Mouse (Mus musculus) urinary bladder, postnatal 25 days (tissue): ENCODE measurements around the gene Akap9.
"Not testable (repeated sequence)": the region's sequence is repeated elsewhere in the genome, so short reads cannot be mapped to it uniquely, and the experiment has no call there.

Experiments used
- DNase-seq: peaks from one replicate; pipeline ENCODE4 v3.0.0; 2022; ENCODE audit warnings: low spot score

Gene Akap9

DNA sequence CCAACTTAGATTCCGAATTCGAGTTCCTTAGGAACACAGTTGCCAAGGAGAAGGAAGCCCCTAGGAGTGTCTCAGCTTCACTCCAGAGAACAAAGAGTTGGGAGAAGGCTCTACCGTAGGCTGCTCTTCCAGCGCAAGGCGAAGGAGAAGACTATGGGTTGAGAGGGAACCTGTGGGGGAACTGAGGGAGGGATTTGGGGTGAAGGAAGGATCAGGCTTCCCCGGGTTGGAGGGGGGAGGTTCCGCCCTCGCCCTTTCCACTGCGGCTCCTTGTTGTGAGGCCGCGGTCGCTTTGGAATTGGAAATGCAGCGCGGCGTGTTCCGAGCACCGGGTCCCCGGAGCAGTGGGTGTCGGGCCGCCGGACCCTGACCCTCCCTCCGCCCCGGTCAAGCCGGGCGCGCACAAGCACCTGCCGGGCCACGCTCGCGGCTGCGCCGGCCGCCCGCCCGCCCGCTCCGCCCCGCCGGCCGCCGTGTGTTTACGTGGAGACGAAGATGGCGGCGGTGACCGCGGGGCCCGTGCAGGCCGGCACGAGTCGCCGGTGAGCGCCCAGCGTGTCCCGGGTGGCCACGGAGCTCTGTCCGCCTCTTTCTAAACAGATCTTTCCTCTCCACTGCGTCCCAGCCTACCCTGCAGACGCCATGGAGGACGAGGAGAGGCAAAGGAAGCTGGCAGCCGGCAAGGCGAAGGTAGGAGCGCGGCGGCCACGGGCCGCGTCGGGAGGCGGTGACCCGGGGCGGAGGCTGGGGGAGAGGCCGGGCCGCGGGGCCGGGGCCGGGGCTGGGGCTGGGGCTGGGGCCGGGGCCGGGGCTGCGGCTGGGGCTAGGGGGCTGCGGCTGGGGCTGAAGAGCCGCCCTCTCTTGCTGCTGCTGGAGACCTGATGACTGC, at the start of gene Akap9:
Gene Akap9, plus strand, starts transcription at position 254 of the 889 bp plus-strand sequence.
- DNase-seq, result peak; percentile 72

GRCm38 (mm10) chr5:3886862-3887261, 41.0 kb upstream of the Akap9 start:
- not testable (repeated sequence) for DNase-seq

DNA sequence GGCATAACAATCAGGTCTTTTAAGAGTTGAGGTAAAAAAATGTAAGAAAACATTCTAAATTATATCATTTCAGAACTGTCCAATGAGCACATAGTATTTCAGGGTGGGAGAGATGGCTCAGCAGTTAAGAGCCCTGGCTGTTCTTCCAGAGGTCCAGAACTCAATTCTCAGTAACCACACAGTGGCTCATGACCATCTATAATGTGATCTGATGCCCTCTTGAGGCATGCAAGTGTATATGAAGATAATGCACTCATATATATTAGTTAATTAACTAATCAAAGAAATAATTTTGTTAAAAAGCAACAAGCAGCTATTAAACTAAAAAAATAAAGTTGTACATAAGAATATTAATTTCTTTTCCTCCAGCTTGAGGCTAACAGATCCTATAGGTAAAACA, 38.7 kb upstream of the Akap9 start:
- DNase-seq, result no peak

DNA sequence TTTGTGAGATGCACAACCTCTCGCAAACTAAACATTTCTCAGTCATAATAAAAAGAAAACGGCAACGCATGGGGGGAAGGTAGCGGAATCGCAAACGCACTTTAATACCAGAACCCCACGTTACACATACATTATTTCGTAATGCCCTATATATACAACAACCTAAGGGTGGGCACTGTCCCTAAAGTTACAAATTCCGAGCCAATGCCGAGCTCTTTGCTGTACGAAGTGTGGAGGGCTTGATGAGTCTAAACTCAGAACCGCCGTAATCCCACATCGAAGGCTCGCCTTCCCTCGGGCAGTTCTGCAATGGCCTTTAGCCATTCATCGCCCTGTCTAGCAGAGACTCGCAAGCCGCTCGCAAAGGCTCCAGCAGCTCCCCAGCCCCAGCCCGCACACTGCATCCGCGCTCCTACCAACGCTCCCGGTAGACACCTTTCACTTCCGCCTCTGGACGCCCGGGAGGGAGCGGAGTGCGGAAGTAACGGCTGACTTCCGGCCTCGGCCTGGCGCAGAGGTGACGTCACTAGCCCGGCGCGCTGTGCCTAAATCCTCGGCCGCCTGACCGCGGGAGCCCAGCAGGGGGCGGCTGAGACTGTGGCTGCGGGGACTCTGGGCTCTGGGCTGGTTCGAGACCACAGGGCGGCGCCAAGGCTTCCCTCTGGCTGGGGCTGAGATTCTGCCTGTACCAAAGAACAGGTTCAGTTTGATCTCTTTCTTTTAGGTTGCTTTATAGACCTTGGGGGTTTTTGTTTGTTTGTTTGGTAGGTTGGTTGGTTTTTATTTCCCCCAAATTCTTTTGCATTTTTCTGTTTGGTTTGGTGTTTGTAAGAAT, 34.2 kb upstream of the Akap9 start, which contains the start of gene Mterf1a:
Gene Mterf1a, minus strand, starts transcription at position 475 of the 835 bp plus-strand sequence.
- not testable (repeated sequence) for DNase-seq

- not testable (repeated sequence) for DNase-seq
These were observed 33.6 kb upstream of the Akap9 start for GRCm38 (mm10) chr5:3894294-3894619.

DNA sequence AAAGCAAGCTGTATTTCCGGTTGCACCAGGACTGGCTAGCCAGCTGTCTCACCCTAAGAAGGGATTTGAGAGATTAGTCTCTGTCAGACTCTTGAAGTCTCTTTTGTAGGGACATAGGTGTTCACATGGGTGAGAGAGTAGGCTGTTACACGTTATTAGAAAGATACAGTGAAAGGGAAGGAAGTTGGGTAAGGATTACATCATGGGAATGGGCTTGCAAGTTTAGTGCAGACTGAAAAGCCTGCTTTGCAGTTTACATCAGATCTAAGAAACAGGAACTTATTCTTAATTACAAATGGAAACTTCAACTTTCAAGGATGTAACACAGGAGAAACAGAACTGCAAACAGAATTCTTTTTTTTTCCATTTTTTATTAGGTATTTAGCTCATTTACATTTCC, 22.4 kb upstream of the Akap9 start:
- DNase-seq, result no peak

DNA sequence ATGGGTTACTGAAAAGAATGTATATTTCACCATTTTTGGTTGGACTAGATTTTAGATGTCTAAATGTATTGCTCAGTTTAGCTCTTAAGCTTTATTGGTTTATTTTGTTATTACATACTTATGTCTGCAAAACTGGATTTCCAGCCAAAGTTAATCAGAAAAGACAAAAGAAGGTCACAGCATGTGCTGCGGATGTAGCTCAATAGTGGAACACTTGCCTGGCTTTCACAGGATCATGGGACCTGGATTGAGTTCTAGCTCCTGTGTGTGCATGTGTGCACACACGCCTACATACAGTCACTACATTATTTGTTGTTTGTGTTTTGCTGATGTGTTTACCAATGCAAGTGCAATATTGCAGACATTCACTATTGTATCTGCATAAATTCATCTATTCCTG, 5.5 kb upstream of the Akap9 start:
- DNase-seq, result no peak

DNA sequence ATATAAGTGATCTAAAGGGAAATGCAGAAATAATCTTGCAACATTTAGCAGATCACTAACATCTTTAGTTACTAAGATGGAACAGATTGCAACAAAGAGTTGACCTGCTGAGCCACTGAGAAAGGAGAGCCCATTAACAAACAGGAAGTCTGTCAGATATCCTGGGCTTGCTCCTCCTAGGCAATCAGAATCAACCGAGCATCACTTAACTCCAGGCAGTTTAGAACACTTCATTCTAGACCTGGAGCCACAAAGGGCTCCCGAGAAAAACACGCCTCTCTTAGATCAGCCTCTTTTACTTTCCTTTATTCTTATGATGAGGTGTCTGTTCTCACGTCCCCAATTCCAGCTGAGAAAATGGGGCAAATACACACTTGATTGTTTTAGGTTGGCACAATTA, 1.2 kb upstream of the Akap9 start:
- DNase-seq, result no peak

DNA sequence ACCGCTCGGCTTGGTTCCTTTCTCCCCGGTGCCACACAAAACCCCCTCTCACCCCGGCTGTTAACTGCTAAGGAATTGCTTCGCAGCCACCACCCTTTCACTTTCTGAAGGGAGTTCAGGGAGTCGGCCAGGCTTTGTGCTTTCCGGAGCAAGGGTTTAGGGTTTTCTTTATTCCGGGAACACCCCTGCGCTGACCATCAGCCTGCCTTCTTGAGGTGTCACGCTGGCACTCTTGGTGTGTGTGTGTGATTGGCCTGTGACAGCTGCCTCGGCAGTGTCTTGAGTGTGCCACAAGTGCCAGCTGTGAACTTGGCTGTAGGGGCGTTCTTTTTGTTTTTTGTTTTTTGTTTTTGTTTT, 814 bp downstream of the Akap9 start:
- DNase-seq, result peak; percentile 23

DNA sequence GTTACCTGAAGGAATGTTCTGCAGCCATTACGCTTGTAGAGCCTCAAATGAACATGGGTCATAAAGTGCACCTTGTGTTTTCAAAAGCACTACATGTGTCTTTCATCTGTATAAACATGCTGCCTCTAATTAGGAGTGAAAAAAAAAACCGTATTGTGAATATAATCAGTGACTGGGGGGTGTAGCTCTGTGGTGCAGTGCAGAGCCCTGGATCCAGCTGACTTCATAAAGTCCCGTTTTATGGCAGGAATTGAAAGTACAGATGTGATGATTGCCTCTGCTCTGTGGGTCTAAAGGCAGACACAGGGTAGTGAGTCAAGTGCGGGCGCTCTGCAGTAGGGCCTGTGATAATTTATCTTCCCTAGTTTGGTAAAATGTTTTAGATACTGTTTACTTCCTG, 2.9 kb downstream of the Akap9 start:
- DNase-seq, result no peak

DNA sequence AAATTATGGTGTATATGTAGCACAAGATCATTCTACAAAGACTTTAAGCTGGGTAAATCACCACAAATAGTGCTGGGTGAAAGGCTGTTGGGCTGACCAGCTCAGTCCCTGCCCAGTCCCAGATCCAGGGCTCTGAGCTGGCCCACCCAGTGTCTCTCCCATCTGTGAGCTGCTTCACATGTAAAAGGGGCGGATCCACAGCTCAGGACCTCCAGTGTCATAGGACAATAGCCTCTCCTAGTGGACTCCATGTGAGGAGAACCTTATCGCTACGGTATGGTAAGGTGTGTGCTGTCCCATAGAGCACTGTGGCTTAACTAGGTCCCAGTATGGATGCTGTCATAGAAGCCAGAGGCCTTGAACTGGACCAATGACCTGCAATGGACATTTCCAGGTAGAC, 3.8 kb downstream of the Akap9 start:
- DNase-seq, result no peak

GRCm38 (mm10) chr5:3933551-3933950, 5.7 kb downstream of the Akap9 start:
- DNase-seq, result no peak

DNA sequence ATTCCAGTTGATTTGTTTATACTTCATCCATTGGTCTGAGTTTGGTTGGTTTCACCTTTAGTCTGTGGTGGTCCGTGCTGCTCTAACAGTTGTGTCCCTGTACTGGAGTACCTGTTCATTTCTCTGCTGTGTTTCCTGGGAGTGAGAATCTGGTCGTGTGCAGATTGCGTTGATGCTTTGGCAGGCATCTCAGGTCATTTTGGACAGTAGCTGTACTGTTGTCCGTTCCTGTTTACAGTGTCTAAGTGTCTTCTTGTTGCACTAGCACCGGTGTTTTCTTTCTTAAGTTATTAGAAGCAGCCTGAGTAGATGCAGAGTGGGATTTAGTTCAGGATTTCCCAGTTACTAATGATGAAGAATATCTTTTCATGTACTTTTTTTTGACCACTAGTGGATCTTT, 7.4 kb downstream of the Akap9 start:
- no peak for DNase-seq

DNA sequence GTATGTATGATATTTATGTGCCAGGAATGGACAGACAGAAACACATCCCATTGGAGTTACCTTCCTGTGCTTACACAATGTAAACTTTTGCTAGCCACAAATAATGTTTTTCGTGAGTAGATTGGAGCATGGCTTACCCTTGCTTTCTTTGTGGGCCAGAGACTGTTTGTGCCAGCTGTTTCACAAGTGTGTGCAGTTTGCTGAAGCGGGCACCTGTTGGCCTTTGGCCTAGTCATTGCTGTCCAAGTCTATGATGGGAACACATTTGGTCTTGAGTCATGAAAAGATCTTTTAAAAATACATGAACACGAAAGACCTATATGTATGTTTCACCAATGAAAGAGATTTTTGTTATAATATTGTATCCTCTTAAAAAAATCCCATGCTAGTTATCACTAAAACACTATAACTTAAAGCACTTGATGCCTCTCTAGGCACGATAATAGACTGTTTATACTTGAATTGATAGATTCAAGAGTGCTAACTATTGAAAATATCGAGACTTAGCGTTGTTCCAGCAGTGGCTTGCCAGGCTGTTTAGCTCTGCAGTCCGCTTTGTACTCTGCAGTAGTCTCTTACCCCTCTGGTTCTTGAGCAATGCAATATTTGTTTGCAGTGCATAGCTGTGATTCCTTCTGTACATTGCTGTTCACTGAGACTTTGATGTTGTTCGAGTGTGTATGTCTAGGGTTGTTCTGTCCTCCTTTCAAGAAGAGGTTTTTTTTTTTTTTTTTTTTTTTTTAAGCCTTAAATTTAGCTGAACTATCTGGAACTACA, 8.1 kb downstream of the Akap9 start:
- DNase-seq, result no peak

DNA sequence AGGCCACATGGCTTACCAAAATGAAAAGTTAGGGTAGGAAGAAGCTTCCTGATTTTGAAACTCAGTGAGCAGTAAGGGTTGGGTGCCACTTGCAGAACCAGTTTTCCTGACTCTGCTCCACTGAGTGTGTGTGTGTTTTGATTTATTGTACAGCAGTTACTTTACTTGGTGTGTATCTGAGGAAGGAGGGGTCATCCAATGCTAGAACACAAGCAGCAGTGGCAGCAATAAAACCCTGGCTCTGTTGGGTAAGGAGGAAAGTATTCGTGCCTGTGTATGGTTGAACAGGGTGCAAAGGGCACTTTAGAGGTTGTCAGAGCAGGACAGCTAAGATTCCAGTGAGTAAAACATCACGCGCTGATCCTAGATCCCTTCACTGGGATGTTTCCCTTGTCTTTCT, 11.1 kb downstream of the Akap9 start:
- DNase-seq, result no peak

GRCm38 (mm10) chr5:3939335-3939734, 11.5 kb downstream of the Akap9 start:
- DNase-seq, result no peak

- DNase-seq, result no peak
These were observed 13.4 kb downstream of the Akap9 start for GRCm38 (mm10) chr5:3941240-3941639.

DNA sequence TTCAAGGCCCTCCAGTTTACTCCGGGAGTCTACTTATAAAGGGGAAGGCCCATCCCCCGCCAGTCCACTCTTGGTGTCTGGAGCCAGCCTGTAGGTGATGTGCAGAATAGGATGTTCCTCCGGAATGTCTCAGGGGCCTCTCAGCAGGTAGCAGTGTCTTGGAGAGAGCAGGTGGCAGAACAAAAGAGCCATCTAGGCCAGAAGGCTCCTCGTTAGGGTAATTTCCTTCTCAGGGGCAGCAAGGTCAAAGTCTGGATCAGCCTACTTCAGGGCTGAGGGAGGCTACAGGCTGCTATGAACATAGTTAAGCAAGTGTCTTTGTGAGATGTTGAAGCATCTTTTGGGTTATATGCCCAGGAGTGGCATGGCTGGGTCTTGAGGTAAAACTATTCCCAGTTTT, 15.3 kb downstream of the Akap9 start:
- DNase-seq, result not testable (repeated sequence)

DNA sequence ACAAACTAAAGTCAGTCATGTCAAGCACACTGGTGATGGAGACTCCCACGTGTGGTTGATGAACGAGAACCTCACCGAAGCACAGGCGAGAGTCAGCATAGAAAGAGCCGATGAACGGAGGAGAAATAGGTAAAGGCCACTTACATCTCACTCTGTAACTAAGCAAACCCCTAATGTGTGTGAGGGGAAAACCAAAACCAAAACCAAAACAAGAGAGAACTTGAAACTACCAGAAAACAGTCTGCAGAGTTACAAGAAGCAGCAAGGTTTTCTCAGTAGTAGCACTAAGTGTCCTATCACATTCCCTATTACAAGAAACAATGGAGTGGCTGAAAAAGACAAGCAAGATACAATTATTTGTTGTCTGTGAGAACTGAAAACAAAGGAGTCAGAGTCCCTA, 24.6 kb downstream of the Akap9 start:
- no peak for DNase-seq

- no peak for DNase-seq
These were observed 26.7 kb downstream of the Akap9 start for GRCm38 (mm10) chr5:3954541-3954940.

GRCm38 (mm10) chr5:3961286-3961685, 33.4 kb downstream of the Akap9 start:
- DNase-seq, result no peak

GRCm38 (mm10) chr5:3968415-3968814, 40.6 kb downstream of the Akap9 start:
- DNase-seq, result no peak
